Mouse (Mus musculus): Measurements from ENCODE around the gene Fars2.

DNA sequence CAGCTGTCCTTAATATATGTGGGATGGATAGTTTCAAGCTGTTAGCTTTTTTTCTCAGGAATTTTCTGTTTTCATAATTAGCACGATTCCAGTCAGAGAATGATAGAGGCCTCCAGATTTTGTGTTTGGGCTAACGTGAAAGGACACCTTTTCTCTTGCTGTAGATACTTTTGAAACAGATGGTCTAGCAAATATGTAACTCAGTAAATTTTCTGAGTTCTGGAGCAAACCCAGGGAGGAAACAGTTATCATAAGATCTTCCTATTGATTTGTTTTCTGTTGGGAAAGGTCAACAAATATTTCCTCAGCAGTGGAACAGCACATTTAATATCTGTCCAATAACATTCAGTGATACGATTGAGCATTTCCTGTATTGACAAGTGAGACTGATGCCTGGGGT lies 209.3 kb downstream of the Fars2 start:
- TF ChIP-seq CTCF (IDR thresholded peaks at IDR 0.05; ENCODE audit: low read depth) (no peak), EP300 (IDR thresholded peaks at IDR 0.05; ENCODE audit: low read depth) (no peak)

Measured in liver, postnatal 0 days (tissue).